Mouse (Mus musculus) cerebellum, adult (tissue): Measurements from ENCODE around the gene Cpa1.

ENCODE experiments used
- ATAC-seq: cut with Nextera tagmentation; 2 replicates; pipeline ENCODE4 v1.9.2; 2017; ENCODE audit warnings: mild to moderate bottlenecking, moderate library complexity, mixed read lengths; ENCODE audit not compliant: insufficient number of reproducible peaks, low FRiP score, low TSS enrichment

Cpa1 gene

GRCm38 (mm10) chr6:30638674-30639268 lies at the start of gene Cpa1:
Cpa1 (plus strand) TSS chr6:30639218.
- no peak for ATAC-seq

- no peak for ATAC-seq
Observed at GRCm38 (mm10) chr6:30589819-30590218, 49.2 kb upstream of the Cpa1 start.

GRCm38 (mm10) chr6:30591851-30592404 lies 47.1 kb upstream of the Cpa1 start:
- no peak for ATAC-seq

- no peak for ATAC-seq
Observed at GRCm38 (mm10) chr6:30592417-30592974, 46.5 kb upstream of the Cpa1 start.

- no peak for ATAC-seq
Observed at GRCm38 (mm10) chr6:30594364-30594763, 44.7 kb upstream of the Cpa1 start.

GRCm38 (mm10) chr6:30596230-30596898 lies 42.7 kb upstream of the Cpa1 start:
- ATAC-seq: no peak

- ATAC-seq: no peak
Observed at GRCm38 (mm10) chr6:30600033-30600432, 39.0 kb upstream of the Cpa1 start.

GRCm38 (mm10) chr6:30600995-30601394 lies 38.0 kb upstream of the Cpa1 start:
- ATAC-seq: no peak

GRCm38 (mm10) chr6:30604342-30604867 lies 34.6 kb upstream of the Cpa1 start:
- no peak for ATAC-seq

- no peak for ATAC-seq
Observed at GRCm38 (mm10) chr6:30605111-30605510, 33.9 kb upstream of the Cpa1 start.

GRCm38 (mm10) chr6:30605672-30606071 lies 33.3 kb upstream of the Cpa1 start:
- ATAC-seq: no peak

GRCm38 (mm10) chr6:30610710-30611109 lies 28.3 kb upstream of the Cpa1 start, which contains the start of gene Cpa5:
Cpa5 (plus strand) TSS chr6:30611010.
- ATAC-seq: no peak

- no peak for ATAC-seq
Observed at GRCm38 (mm10) chr6:30611212-30611611, 27.8 kb upstream of the Cpa1 start.

- ATAC-seq: no peak
Observed at GRCm38 (mm10) chr6:30614251-30614650, 24.8 kb upstream of the Cpa1 start.

GRCm38 (mm10) chr6:30615741-30616140 lies 23.3 kb upstream of the Cpa1 start:
- ATAC-seq: no peak

- no peak for ATAC-seq
Observed at GRCm38 (mm10) chr6:30616491-30616941, 22.5 kb upstream of the Cpa1 start.

- no peak for ATAC-seq
Observed at GRCm38 (mm10) chr6:30617020-30617958, 21.7 kb upstream of the Cpa1 start.

- ATAC-seq: no peak
Observed at GRCm38 (mm10) chr6:30617959-30618590, 20.9 kb upstream of the Cpa1 start.

GRCm38 (mm10) chr6:30618735-30619134 lies 20.3 kb upstream of the Cpa1 start:
- ATAC-seq: no peak

GRCm38 (mm10) chr6:30619606-30620005 lies 19.4 kb upstream of the Cpa1 start:
- no peak for ATAC-seq
